In genomic region chr17:56728117-56728516, GRCm38 (mm10) we compare ENCODE assay signal across 11 mouse cellular contexts. TPM values are rescaled to one million over a fixed set of nuclear protein-coding genes. Genes with fewer than 3 reads are reported as not detected.
DNase-seq lines count a peak whose midpoint lies in the region; ATAC-seq lines count a peak whose summit lies in the region.
"Had no signal": no experiment of that assay in that cellular context is flagged by ENCODE, and none has a peak within 500 bp of the region (broad histone marks: within the 10 kb centered on the region; RNA-seq: fewer than 3 reads in every experiment).

No protein-coding gene starts in this region.

- no peak overlapping the region for H3K4me3 ChIP-seq in forebrain, embryonic 10.5 days
- no peak overlapping the region for H3K4me3 ChIP-seq in forebrain, embryonic 15.5 days
- H3K4me3 ChIP-seq in midbrain, embryonic 10.5 days = no peak overlapping the region
- H3K4me3 ChIP-seq in midbrain, embryonic 16.5 days (ENCODE audit: low read depth, low read length) = no peak overlapping the region
- H3K4me3 ChIP-seq: erythroblast, embryonic 14.5 days had no signal

- H3K4me1 ChIP-seq in forebrain, embryonic 10.5 days = peaks cover 48% of the 10 kb centered on the region
- H3K4me1 ChIP-seq in forebrain, embryonic 15.5 days = peaks cover 18% of the 10 kb centered on the region
- peaks cover 26% of the 10 kb centered on the region for H3K4me1 ChIP-seq in midbrain, embryonic 10.5 days
- H3K4me1 ChIP-seq in midbrain, embryonic 16.5 days (ENCODE audit: control insufficient read depth, insufficient read depth, low read length) = no peaks in the 10 kb centered on the region

- H3K9me3 ChIP-seq in forebrain, embryonic 10.5 days = no peaks in the 10 kb centered on the region
- no peaks in the 10 kb centered on the region for H3K9me3 ChIP-seq in forebrain, embryonic 15.5 days
- H3K9me3 ChIP-seq in midbrain, embryonic 10.5 days (replicated peaks) = no peaks in the 10 kb centered on the region
- H3K9me3 ChIP-seq in midbrain, embryonic 16.5 days (replicated peaks; ENCODE audit: control insufficient read depth, low read length, poor library complexity, severe bottlenecking) = no peaks in the 10 kb centered on the region

- no peak overlapping the region for H3K9ac ChIP-seq in forebrain, embryonic 15.5 days (replicated peaks)
- no peak overlapping the region for H3K9ac ChIP-seq in midbrain, embryonic 16.5 days (ENCODE audit: low read depth, low read length)

- H3K36me3 ChIP-seq in forebrain, embryonic 10.5 days (replicated peaks) = peaks cover 19% of the 10 kb centered on the region
- peaks cover 8% of the 10 kb centered on the region; the same call in 1 of the 2 replicates for H3K36me3 ChIP-seq in forebrain, embryonic 15.5 days
- H3K36me3 ChIP-seq in midbrain, embryonic 10.5 days = peaks cover 20% of the 10 kb centered on the region
- H3K36me3 ChIP-seq in midbrain, embryonic 16.5 days (ENCODE audit: control insufficient read depth, insufficient read depth, low read length) = peaks cover 6% of the 10 kb centered on the region; the same call in 1 of the 2 replicates

- no peak for DNase-seq in forebrain, embryonic 10.5 days (ENCODE audit: extremely low spot score, low spot score)
- DNase-seq in midbrain, embryonic 10.5 days (ENCODE audit: low spot score) = no peak
- peak; percentile 57 for DNase-seq in kidney, postnatal 10 days
- peak; percentile 69 to 86 for DNase-seq in lung, postnatal 4 days
- no peak for DNase-seq in layer of hippocampus, postnatal 10 days (ENCODE audit: low spot score in 2 of 2)
- no peak for DNase-seq in cerebellum, adult 11 months
- DNase-seq: left cerebral cortex, postnatal 4 days had no signal

- H3K27me3 ChIP-seq in forebrain, embryonic 10.5 days (ENCODE audit: poor library complexity, severe bottlenecking) = no peaks in the 10 kb centered on the region
- H3K27me3 ChIP-seq in forebrain, embryonic 15.5 days = no peaks in the 10 kb centered on the region
- no peaks in the 10 kb centered on the region for H3K27me3 ChIP-seq in midbrain, embryonic 10.5 days (ENCODE audit: low read depth, poor library complexity, severe bottlenecking)
- no peaks in the 10 kb centered on the region for H3K27me3 ChIP-seq in midbrain, embryonic 16.5 days (ENCODE audit: control insufficient read depth, insufficient read depth, low read depth, low read length)

- peak overlapping the region; percentile 52; the same call in 1 of the 2 replicates for H3K27ac ChIP-seq in forebrain, embryonic 10.5 days
- no peak overlapping the region for H3K27ac ChIP-seq in forebrain, embryonic 15.5 days (replicated peaks)
- H3K27ac ChIP-seq in midbrain, embryonic 10.5 days (replicated peaks) = peak overlapping the region; percentile 4; the same call in 1 of the 2 replicates
- H3K27ac ChIP-seq in midbrain, embryonic 16.5 days (ENCODE audit: low read length) = no peak overlapping the region

- no peak for ATAC-seq in forebrain, embryonic 15.5 days (replicated peaks)
- ATAC-seq in midbrain, embryonic 16.5 days = no peak

- WGBS in forebrain, embryonic 10.5 days = 47% methylated on average over 12 of the region's 12 CpGs
- 43% methylated on average over 12 of the region's 12 CpGs for WGBS in forebrain, embryonic 15.5 days
- WGBS in midbrain, embryonic 10.5 days = 42% methylated on average over 12 of the region's 12 CpGs
- WGBS in midbrain, embryonic 16.5 days = 44% methylated on average over 12 of the region's 12 CpGs

- no peak overlapping the region for H3K4me2 ChIP-seq in forebrain, embryonic 15.5 days (replicated peaks)
- no peak overlapping the region for H3K4me2 ChIP-seq in midbrain, embryonic 16.5 days (ENCODE audit: low read length)

RNA-seq across cellular contexts. Expression of gene Vmac, which starts 10.3 kb away (rescaled TPM):
- 11.1 and 12.2 TPM in 2 replicates for polyA plus RNA-seq in forebrain, embryonic 10.5 days (2016; fragmentation: Nextera tagmentation; extraction: Ambion mirVana)
- polyA plus RNA-seq in forebrain, embryonic 15.5 days (2015; fragmentation: Nextera tagmentation; extraction: Ambion mirVana) = 18.4 and 20.3 TPM in 2 replicates
- polyA plus RNA-seq in midbrain, embryonic 10.5 days (2016; fragmentation: Nextera tagmentation; extraction: Ambion mirVana) = 12.0 and 16.5 TPM in 2 replicates
- 15.6 and 16.1 TPM in 2 replicates for polyA plus RNA-seq in midbrain, embryonic 16.5 days (2015; fragmentation: Nextera tagmentation; extraction: Ambion mirVana)
- total RNA-seq in layer of hippocampus, postnatal 10 days (2021) = 10 to 100 TPM in 1 of 2 experiments, 1 to 10 TPM in 1; 9.7 to 12.5 TPM

RNA-seq across cellular contexts. Expression of gene Ndufa11, which starts 10.6 kb away (rescaled TPM):
- 366 and 374 TPM in 2 replicates for polyA plus RNA-seq in forebrain, embryonic 10.5 days (2016; fragmentation: Nextera tagmentation; extraction: Ambion mirVana)
- 425 and 444 TPM in 2 replicates for polyA plus RNA-seq in forebrain, embryonic 15.5 days (2015; fragmentation: Nextera tagmentation; extraction: Ambion mirVana)
- 385 and 393 TPM in 2 replicates for polyA plus RNA-seq in midbrain, embryonic 10.5 days (2016; fragmentation: Nextera tagmentation; extraction: Ambion mirVana)
- 492 and 497 TPM in 2 replicates for polyA plus RNA-seq in midbrain, embryonic 16.5 days (2015; fragmentation: Nextera tagmentation; extraction: Ambion mirVana)
- total RNA-seq in layer of hippocampus, postnatal 10 days (2021) = 100 to 1,000 TPM; 262 to 265 TPM

RNA-seq across cellular contexts. Expression of gene Nrtn, which starts 29.2 kb away (rescaled TPM):
- polyA plus RNA-seq in forebrain, embryonic 10.5 days (2016; fragmentation: Nextera tagmentation; extraction: Ambion mirVana) = 3.2 and 3.5 TPM in 2 replicates
- 0.97 and 1.2 TPM in 2 replicates for polyA plus RNA-seq in forebrain, embryonic 15.5 days (2015; fragmentation: Nextera tagmentation; extraction: Ambion mirVana)
- 4.1 and 5.6 TPM in 2 replicates for polyA plus RNA-seq in midbrain, embryonic 10.5 days (2016; fragmentation: Nextera tagmentation; extraction: Ambion mirVana)
- 2.5 and 4.0 TPM in 2 replicates for polyA plus RNA-seq in midbrain, embryonic 16.5 days (2015; fragmentation: Nextera tagmentation; extraction: Ambion mirVana)
- 1 to 10 TPM; 1.6 to 2.3 TPM for total RNA-seq in layer of hippocampus, postnatal 10 days (2021)
- total RNA-seq: hematopoietic stem cell, adult 5-6 weeks had no signal

RNA-seq across cellular contexts. Expression of gene Dus3l, which starts 36.4 kb away (rescaled TPM):
- 46.0 and 46.2 TPM in 2 replicates for polyA plus RNA-seq in forebrain, embryonic 10.5 days (2016; fragmentation: Nextera tagmentation; extraction: Ambion mirVana)
- polyA plus RNA-seq in forebrain, embryonic 15.5 days (2015; fragmentation: Nextera tagmentation; extraction: Ambion mirVana) = 72.1 and 74.3 TPM in 2 replicates
- polyA plus RNA-seq in midbrain, embryonic 10.5 days (2016; fragmentation: Nextera tagmentation; extraction: Ambion mirVana) = 44.7 and 45.6 TPM in 2 replicates
- polyA plus RNA-seq in midbrain, embryonic 16.5 days (2015; fragmentation: Nextera tagmentation; extraction: Ambion mirVana) = 96.8 and 106 TPM in 2 replicates
- 10 to 100 TPM; 66.7 to 72.0 TPM for total RNA-seq in layer of hippocampus, postnatal 10 days (2021)

RNA-seq across cellular contexts. Expression of gene Prr22, which starts 41.9 kb away (rescaled TPM):
- polyA plus RNA-seq in forebrain, embryonic 10.5 days (2016; fragmentation: Nextera tagmentation; extraction: Ambion mirVana) = 1.8 and 1.9 TPM in 2 replicates
- polyA plus RNA-seq in forebrain, embryonic 15.5 days (2015; fragmentation: Nextera tagmentation; extraction: Ambion mirVana) = 0.66 and 0.73 TPM in 2 replicates
- polyA plus RNA-seq in midbrain, embryonic 10.5 days (2016; fragmentation: Nextera tagmentation; extraction: Ambion mirVana) = 1.5 and 2.2 TPM in 2 replicates
- polyA plus RNA-seq in midbrain, embryonic 16.5 days (2015; fragmentation: Nextera tagmentation; extraction: Ambion mirVana) = 0.97 and 1.1 TPM in 2 replicates
- under 1 TPM; 0.27 to 0.71 TPM for total RNA-seq in layer of hippocampus, postnatal 10 days (2021)
- total RNA-seq: hematopoietic stem cell, adult 5-6 weeks had no signal

Comparison
In these comparisons a context has a peak if more than half of its experiments do, and no peak if none do; other contexts are left out.
1. H3K27ac ChIP-seq: peak in forebrain, embryonic 10.5 days (single experiment) and midbrain, embryonic 10.5 days (single experiment); none in forebrain, embryonic 15.5 days (single experiment) and midbrain, embryonic 16.5 days (single experiment).
2. DNase-seq: peak in kidney, postnatal 10 days (single experiment) and lung, postnatal 4 days (2 of 2); none in forebrain, embryonic 10.5 days (single experiment), midbrain, embryonic 10.5 days (single experiment), layer of hippocampus, postnatal 10 days (0 of 2) and cerebellum, adult 11 months (single experiment).